Mouse (Mus musculus) testis, adult 2 months (tissue): ENCODE results near the gene Tor3a.

ENCODE experiments used
- CTCF ChIP-seq: fragments of 200-500 bp; IDR thresholded peaks from 2 replicates; pipeline ENCODE4 v1.5.1; 2012; ENCODE audit warnings: low read depth, mild to moderate bottlenecking, inconsistent platforms, low read length, moderate library complexity; ENCODE audit not compliant: control insufficient read depth, insufficient read depth, insufficient replicate concordance
- POLR2A ChIP-seq: fragments of 200-500 bp; IDR thresholded peaks from 2 replicates; pipeline ENCODE4 v1.6.1; 2012; ENCODE audit warnings: low read depth, mild to moderate bottlenecking, inconsistent platforms, low read length, moderate library complexity; ENCODE audit not compliant: control insufficient read depth

DNA sequence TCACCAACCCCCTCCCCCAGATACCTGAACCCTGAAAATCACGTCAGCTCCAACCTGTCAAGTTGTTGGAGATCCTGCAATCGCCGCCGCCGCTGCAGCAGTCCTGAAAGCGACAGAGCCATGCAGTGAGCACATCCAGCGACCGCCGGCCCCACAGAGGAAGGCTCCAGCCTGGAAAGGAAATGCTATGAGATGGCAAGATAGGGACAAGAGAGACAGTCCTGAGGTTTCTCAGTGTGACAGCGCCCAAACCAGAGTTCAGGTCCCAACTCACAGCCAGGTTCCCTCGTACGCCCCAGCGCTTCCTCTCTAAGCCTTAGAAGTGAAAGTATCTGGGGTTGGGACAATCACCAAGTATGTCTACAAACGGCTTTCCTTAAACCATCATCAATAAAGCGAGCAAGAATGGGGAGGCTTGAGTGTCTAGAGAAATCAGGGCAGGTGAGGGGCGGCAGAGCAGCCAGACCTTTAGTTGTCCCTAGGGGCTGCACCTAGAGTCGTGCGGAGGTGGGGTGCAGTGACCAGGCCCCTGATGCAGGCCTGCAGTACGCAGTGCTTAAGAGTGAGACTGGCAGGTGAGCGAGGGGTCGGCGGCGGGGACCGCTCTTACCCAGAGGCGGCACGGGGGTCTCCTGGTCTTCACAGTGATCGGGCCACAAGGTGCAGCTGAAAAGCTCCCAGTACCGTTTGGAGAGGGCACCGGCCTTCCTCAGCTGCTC, 521 bp downstream of the Tor3a start:
- TF ChIP-seq POLR2A (no peak), CTCF (no peak)
